Mouse (Mus musculus) limb, embryonic 14.5 days (tissue): ENCODE data around the gene Myo10. TPM values are rescaled to one million over a fixed set of nuclear protein-coding genes. Genes with fewer than 3 reads are reported as not detected.

Experiments
- ATAC-seq: fragments of 200-750 bp; cut with Nextera tagmentation; 2 replicates; pipeline ENCODE4 v1.8.0; 2017; ENCODE audit warnings: low read depth, moderate number of reproducible peaks, moderate TSS enrichment; ENCODE audit not compliant: low FRiP score
- DNase-seq: peaks from one replicate; pipeline ENCODE4 v3.0.0-alpha.2; 2015; ENCODE audit warnings: low spot score
- H3K27ac ChIP-seq: fragments of 300-500 bp; sonication (generic); replicated peaks from 2 replicates; pipeline ENCODE4 v1.5.1; 2014; ENCODE audit warnings: low read depth, mild to moderate bottlenecking, low read length, moderate library complexity, mixed read lengths
- H3K27me3 ChIP-seq: fragments of 300-500 bp; sonication (generic); 2 replicates; pipeline ENCODE4 v1.6.1; 2014; ENCODE audit warnings: low read length, mixed read lengths; ENCODE audit not compliant: control insufficient read depth, insufficient read depth
- H3K36me3 ChIP-seq: fragments of 300-500 bp; sonication (generic); 2 replicates; pipeline ENCODE4 v1.6.1; 2014; ENCODE audit warnings: mild to moderate bottlenecking, low read length, moderate library complexity, mixed read lengths; ENCODE audit not compliant: control insufficient read depth, insufficient read depth
- H3K4me1 ChIP-seq: fragments of 300-500 bp; sonication (generic); 2 replicates; pipeline ENCODE4 v1.6.1; 2014; ENCODE audit warnings: antibody characterized with exemption, low read length, mixed read lengths; ENCODE audit not compliant: control insufficient read depth, insufficient read depth
- H3K4me2 ChIP-seq: fragments of 300-500 bp; sonication (generic); replicated peaks from 2 replicates; pipeline ENCODE4 v1.6.1; 2014; ENCODE audit warnings: low read depth, mild to moderate bottlenecking, low read length, moderate library complexity; ENCODE audit not compliant: severe bottlenecking
- H3K4me3 ChIP-seq: fragments of 300-500 bp; sonication (generic); replicated peaks from 2 replicates; pipeline ENCODE4 v1.5.1; 2014; ENCODE audit warnings: low read length
- H3K9ac ChIP-seq: fragments of 300-500 bp; sonication (generic); 2 replicates; pipeline ENCODE4 v1.6.1; 2014; ENCODE audit warnings: mild to moderate bottlenecking, low read depth, low read length, moderate library complexity; ENCODE audit not compliant: severe bottlenecking
- H3K9me3 ChIP-seq: fragments of 300-500 bp; sonication (generic); 2 replicates; pipeline ENCODE4 v1.6.1; 2016; ENCODE audit warnings: low read length; ENCODE audit not compliant: control insufficient read depth
- POLR2A ChIP-seq: fragments of 200-500 bp; IDR thresholded peaks from 2 replicates; pipeline ENCODE4 v1.8.0; 2012; ENCODE audit warnings: inconsistent platforms, mild to moderate bottlenecking, moderate library complexity, borderline replicate concordance; ENCODE audit not compliant: insufficient read depth, insufficient read length; ENCODE audit errors: extremely low read depth
- WGBS: fragments of 180-500 bp; shearing (Covaris S2); extraction: QIAGEN DNeasy Blood & Tissue Kit; methylation state at CpG from one replicate; pipeline ENCODE4 v1.1.7; 2014; 5-methylcytosine and 5-hydroxymethylcytosine counted together
- polyA plus RNA-seq, 2 experiments: library from polyadenylated mRNA; depleted of rRNA in 1 of 2; stranded (reverse) in 1 of 2; unstranded in 1 of 2; fragments of >200 nt; fragmentation: Nextera tagmentation in 1 of 2; extraction: Ambion mirVana in 1 of 2; gene quantifications; 2 replicates each; pipeline versions ENCODE4 v1.2.1 to v1.2.3; 2012 to 2014

Gene Myo10
- polyA plus RNA-seq, 2 experiments, result 26.9 to 28.8 TPM

DNA sequence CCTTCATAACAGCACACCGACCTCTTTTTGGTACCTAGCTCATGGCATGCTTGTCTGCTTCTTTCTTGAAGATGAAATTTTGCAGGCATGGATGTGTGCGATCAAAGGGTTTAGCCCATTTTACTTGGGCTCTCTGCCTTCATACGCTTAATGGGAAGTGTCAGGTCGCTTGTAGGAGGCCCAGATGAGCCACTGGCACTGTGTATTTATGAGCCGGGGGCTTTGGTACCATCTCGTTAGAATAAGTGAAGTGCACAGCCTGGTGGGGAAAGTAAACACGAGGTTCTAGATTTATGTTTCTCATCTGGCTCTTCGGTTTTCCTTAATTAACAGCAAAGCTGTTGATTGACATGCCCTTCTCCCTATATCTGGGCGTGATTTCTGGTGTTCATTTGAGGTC, 8.4 kb downstream of the Myo10 start:
- H3K4me1 ChIP-seq, result peaks cover 29% of the 10 kb centered on the region
- 49% methylated on average over 9 of the region's 9 CpGs for WGBS
- H3K4me3 ChIP-seq, result no peak overlapping the region
- H3K9ac ChIP-seq, result no peak overlapping the region
- no peaks in the 10 kb centered on the region; the same call in 1 of the 2 replicates for H3K36me3 ChIP-seq
- TF ChIP-seq POLR2A, result no peak
- H3K27ac ChIP-seq, result no peak overlapping the region
- no peak overlapping the region for H3K4me2 ChIP-seq
- H3K27me3 ChIP-seq, result no peaks in the 10 kb centered on the region
- no peak for ATAC-seq
- no peaks in the 10 kb centered on the region for H3K9me3 ChIP-seq
- DNase-seq, result no peak

DNA sequence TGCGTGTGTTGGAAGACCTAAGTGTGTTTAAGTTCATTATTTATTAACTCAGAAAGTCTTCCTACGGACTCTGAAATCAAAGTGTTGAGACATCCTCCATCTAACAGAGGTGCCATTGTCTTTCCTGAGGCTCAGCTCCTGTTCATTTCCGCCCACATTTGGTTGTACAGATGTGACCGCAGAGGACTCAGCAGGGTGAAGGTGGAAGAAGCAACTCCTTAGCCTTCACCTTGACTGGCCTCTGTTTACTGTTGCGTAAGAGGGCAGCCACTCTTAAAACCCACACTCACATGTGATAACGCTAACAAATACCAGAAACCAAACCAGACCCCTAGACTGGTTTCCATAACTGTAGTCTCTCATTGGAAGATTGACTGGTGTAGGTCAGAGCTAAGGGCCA, 9.0 kb downstream of the Myo10 start:
- WGBS, result 80% methylated on average over 6 of the region's 6 CpGs
- peaks cover 30% of the 10 kb centered on the region for H3K4me1 ChIP-seq

DNA sequence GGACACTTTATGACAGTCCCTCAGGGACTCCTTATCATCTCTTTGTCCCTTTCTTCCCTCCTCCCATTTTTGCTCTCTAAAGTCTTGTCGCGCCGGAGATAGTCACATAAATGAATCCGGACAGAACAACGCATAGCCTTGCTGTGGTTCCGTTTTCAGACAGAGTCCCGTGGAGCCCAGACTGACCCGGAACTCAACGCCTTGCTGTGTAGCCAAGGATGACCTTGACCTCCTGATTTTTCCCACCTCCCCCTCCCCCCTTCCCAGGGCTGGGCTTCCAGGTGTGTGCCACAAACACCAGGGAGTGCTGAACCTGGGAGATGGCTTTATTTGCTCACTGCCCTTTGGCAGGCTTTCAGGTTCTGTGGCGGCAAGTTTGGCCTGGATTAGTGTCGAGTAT, 10.6 kb downstream of the Myo10 start:
- DNase-seq (no peak), ATAC-seq (no peak)
- H3K27ac ChIP-seq, result no peak overlapping the region
- no peaks in the 10 kb centered on the region for H3K9me3 ChIP-seq
- H3K4me1 ChIP-seq, result peaks cover 39% of the 10 kb centered on the region
- H3K4me3 ChIP-seq, result no peak overlapping the region
- H3K36me3 ChIP-seq, result no peaks in the 10 kb centered on the region; the same call in 1 of the 2 replicates
- no peak for TF ChIP-seq POLR2A
- WGBS, result 81% methylated on average over 11 of the region's 11 CpGs
- no peak overlapping the region for H3K9ac ChIP-seq
- no peak overlapping the region for H3K4me2 ChIP-seq
- H3K27me3 ChIP-seq, result no peaks in the 10 kb centered on the region

More for the DNA sequence above, 9.0 kb downstream of the Myo10 start:
- no peak for ATAC-seq
- DNase-seq, result no peak
- H3K4me2 ChIP-seq, result no peak overlapping the region
- H3K9me3 ChIP-seq, result no peaks in the 10 kb centered on the region
- H3K9ac ChIP-seq, result no peak overlapping the region
- no peak overlapping the region for H3K4me3 ChIP-seq
- H3K27me3 ChIP-seq, result no peaks in the 10 kb centered on the region
- no peaks in the 10 kb centered on the region; the same call in 1 of the 2 replicates for H3K36me3 ChIP-seq
- TF ChIP-seq POLR2A, result no peak
- no peak overlapping the region for H3K27ac ChIP-seq

DNA sequence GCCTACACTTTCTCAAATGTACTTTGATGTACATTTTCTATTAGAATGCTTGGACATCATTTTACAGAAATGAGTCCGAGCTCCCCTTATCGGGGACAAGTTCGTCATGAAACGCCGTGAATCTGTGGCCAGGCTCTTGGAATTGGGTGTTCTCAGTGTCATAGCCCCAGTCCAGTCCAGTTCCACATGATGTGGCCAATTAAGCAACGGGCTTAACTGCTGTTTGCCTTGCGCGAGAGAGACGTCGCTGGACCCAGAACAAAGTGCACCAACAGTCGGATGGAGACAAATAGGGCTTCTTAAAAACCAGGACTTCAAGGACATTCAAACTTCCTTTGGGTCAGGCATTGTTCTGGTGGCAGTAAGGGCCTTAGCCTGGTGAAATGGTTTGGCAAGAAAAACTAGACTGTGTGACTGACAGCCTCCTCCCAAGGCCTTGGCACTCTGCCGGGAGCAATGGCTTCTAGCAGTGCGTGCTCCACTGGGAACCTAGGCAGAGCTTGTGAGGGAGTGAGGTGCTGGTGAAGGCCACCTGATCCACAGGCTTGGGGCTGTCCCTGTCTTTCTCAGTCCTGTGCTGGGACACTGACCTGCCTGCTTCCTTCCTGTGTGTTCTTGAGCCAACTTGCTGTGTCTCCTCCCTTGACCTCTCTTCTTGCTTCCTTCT, 11.5 kb downstream of the Myo10 start:
- 93% methylated on average over 13 of the region's 13 CpGs for WGBS
- peaks cover 40% of the 10 kb centered on the region for H3K4me1 ChIP-seq
- DNase-seq (no peak), ATAC-seq (no peak)
- H3K27me3 ChIP-seq, result no peaks in the 10 kb centered on the region
- H3K4me3 ChIP-seq, result no peak overlapping the region
- no peaks in the 10 kb centered on the region for H3K36me3 ChIP-seq
- H3K27ac ChIP-seq, result no peak overlapping the region
- H3K4me2 ChIP-seq, result no peak overlapping the region
- H3K9ac ChIP-seq, result no peak overlapping the region
- H3K9me3 ChIP-seq, result no peaks in the 10 kb centered on the region
- no peak for TF ChIP-seq POLR2A

- no peak for DNase-seq
- 49% methylated on average over 9 of the region's 9 CpGs for WGBS
- H3K36me3 ChIP-seq, result no peaks in the 10 kb centered on the region
- no peaks in the 10 kb centered on the region for H3K9me3 ChIP-seq
- no peak overlapping the region for H3K27ac ChIP-seq
- no peak for ATAC-seq
- no peak overlapping the region for H3K4me2 ChIP-seq
- no peak for TF ChIP-seq POLR2A
- peaks cover 53% of the 10 kb centered on the region for H3K4me1 ChIP-seq
- H3K4me3 ChIP-seq, result no peak overlapping the region
- no peak overlapping the region for H3K9ac ChIP-seq
- no peaks in the 10 kb centered on the region for H3K27me3 ChIP-seq
These were observed 15.4 kb downstream of the Myo10 start for GRCm38 (mm10) chr15:25637727-25638126.
